Comparison of ENCODE assay signal across 18 mouse cellular contexts in the genomic region with DNA sequence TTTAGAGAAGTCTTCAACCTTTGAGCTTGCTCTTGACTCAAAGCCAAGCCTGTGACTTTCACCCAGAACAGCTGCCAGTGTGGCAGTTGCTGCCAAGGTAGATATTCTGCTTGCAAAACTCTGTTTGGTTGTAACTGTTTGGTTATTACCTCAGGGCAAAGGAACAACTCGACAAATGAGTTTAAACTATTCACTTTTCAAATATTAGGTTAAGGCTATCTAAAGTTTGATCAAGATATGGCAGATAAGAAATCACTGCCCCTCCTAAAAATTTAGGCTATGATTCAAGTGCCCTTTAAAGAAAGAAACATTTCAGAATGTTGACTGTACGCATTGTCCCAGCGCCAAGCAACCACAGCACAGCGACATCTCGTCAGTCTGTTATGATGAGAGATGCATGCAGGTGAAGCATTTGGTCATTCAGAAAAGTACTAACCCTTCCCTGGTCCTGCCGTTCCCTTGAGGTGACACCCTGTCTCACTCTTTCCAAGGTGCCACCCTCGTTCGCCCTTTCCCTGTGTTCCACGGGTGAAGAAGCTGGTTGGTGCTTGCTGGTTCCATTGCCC.
DNase-seq lines count a peak whose midpoint lies in the region; ATAC-seq and TF ChIP-seq lines count a peak whose summit lies in the region.
"Had no signal": no experiment of that assay in that cellular context is flagged by ENCODE, and none has a peak within 500 bp of the region (broad histone marks: within the 10 kb centered on the region; RNA-seq: fewer than 3 reads in every experiment).

No protein-coding gene starts in this region.

- no peak overlapping the region for H3K4me2 ChIP-seq in kidney, embryonic 15.5 days
- H3K4me2 ChIP-seq: embryonic facial prominence, embryonic 15.5 days; heart, embryonic 11.5 days; hindbrain, embryonic 13.5 days; limb, embryonic 13.5 days; midbrain, embryonic 11.5 days; stomach, embryonic 15.5 days had no signal

- no peak for TF ChIP-seq CTCF in kidney, adult 2 months (conservative IDR thresholded peaks at IDR 0.05; ENCODE audit: insufficient read depth, insufficient read length, low read depth, low read length)

- H3K4me1 ChIP-seq in kidney, adult 2 months (ENCODE audit: control insufficient read depth, insufficient read depth, low read length) = no peaks in the 10 kb centered on the region
- H3K4me1 ChIP-seq in kidney, embryonic 15.5 days = no peaks in the 10 kb centered on the region
- H3K4me1 ChIP-seq: embryonic facial prominence, embryonic 15.5 days; hindbrain, embryonic 13.5 days; limb, embryonic 13.5 days; stomach, embryonic 15.5 days had no signal

- no peaks in the 10 kb centered on the region for H3K27me3 ChIP-seq in kidney, adult 2 months (replicated peaks; ENCODE audit: control insufficient read depth, insufficient read depth, low read length)
- no peaks in the 10 kb centered on the region for H3K27me3 ChIP-seq in kidney, embryonic 15.5 days
- H3K27me3 ChIP-seq: embryonic facial prominence, embryonic 15.5 days; limb, embryonic 13.5 days; stomach, embryonic 15.5 days had no signal

- 74% methylated on average over 9 of the region's 9 CpGs for WGBS in kidney, adult 2 months
- WGBS in kidney, embryonic 15.5 days = 87% methylated on average over 9 of the region's 9 CpGs

- H3K9me3 ChIP-seq in kidney, embryonic 15.5 days (replicated peaks) = no peaks in the 10 kb centered on the region
- H3K9me3 ChIP-seq: embryonic facial prominence, embryonic 15.5 days; hindbrain, embryonic 13.5 days; limb, embryonic 13.5 days; stomach, embryonic 15.5 days had no signal

- no peaks in the 10 kb centered on the region for H3K36me3 ChIP-seq in kidney, adult 2 months (ENCODE audit: control insufficient read depth, insufficient read depth, low read length)
- no peaks in the 10 kb centered on the region for H3K36me3 ChIP-seq in kidney, embryonic 15.5 days
- H3K36me3 ChIP-seq: embryonic facial prominence, embryonic 15.5 days; hindbrain, embryonic 13.5 days; limb, embryonic 13.5 days; stomach, embryonic 15.5 days had no signal

- no peak overlapping the region for H3K9ac ChIP-seq in kidney, embryonic 15.5 days
- H3K9ac ChIP-seq: embryonic facial prominence, embryonic 15.5 days; forebrain, postnatal 0 days; hindbrain, embryonic 13.5 days; limb, embryonic 13.5 days; stomach, embryonic 15.5 days had no signal

- H3K27ac ChIP-seq in kidney, adult 2 months (ENCODE audit: insufficient read depth, low read depth, low read length) = no peak overlapping the region
- no peak overlapping the region for H3K27ac ChIP-seq in kidney, embryonic 15.5 days
- H3K27ac ChIP-seq: embryonic facial prominence, embryonic 15.5 days; hindbrain, embryonic 13.5 days; limb, embryonic 13.5 days; stomach, embryonic 15.5 days had no signal

- no peak overlapping the region for H3K4me3 ChIP-seq in kidney, adult 2 months (ENCODE audit: insufficient read depth, low read depth, low read length)
- no peak overlapping the region for H3K4me3 ChIP-seq in kidney, embryonic 15.5 days (replicated peaks)
- H3K4me3 ChIP-seq: embryonic facial prominence, embryonic 15.5 days; hindbrain, embryonic 13.5 days; limb, embryonic 13.5 days; stomach, embryonic 15.5 days had no signal

- ATAC-seq in kidney, embryonic 15.5 days (replicated peaks; ENCODE audit: low FRiP score) = no peak
- no peak for ATAC-seq in megakaryocyte-erythroid progenitor cell, adult 5-6 weeks (replicated peaks; ENCODE audit: low FRiP score, low TSS enrichment, poor library complexity, severe bottlenecking)
- ATAC-seq: forebrain, postnatal 0 days; inflammation-experienced regulatory T-cells, adult 6 months had no signal

- no peak for TF ChIP-seq POLR2A in kidney, adult 2 months (IDR thresholded peaks at IDR 0.05; ENCODE audit: low read depth, low read length)

- peak; percentile 59 for DNase-seq in kidney, adult 2 months
- peak; percentile 27 to 36 for DNase-seq in kidney, postnatal 25 days
- peak; percentile 82 to 85 for DNase-seq in lung, adult 18-20 months
- DNase-seq in lung, postnatal 14 days = peak; percentile 67
- no peak for DNase-seq in gastrocnemius, postnatal 10 days
- DNase-seq: cerebellum, adult 2 months; cerebellum, postnatal 36 days; forebrain, postnatal 0 days; heart, postnatal 14 days had no signal
